Mouse (Mus musculus) kidney, postnatal 14 days (tissue): Measurements from ENCODE around the gene Stard7.
A peak's percentile ranks its signal among the peaks of the same experiment; 100 is the strongest.
"Not testable (repeated sequence)": the region's sequence is repeated elsewhere in the genome, so short reads cannot be mapped to it uniquely, and the experiment has no call there.

ENCODE experiments used
- DNase-seq: peaks from one replicate; pipeline ENCODE4 v3.0.0; 2022; ENCODE audit warnings: mixed read lengths

Gene Stard7

GRCm38 (mm10) chr2:127269491-127270299 lies at the start of gene Stard7:
TSS of gene Stard7 (plus strand) at chr2:127270218.
- DNase-seq: peak; percentile 98

- no peak for DNase-seq
Observed at GRCm38 (mm10) chr2:127225261-127225660, 44.8 kb upstream of the Stard7 start.

GRCm38 (mm10) chr2:127237897-127238610 lies 32.0 kb upstream of the Stard7 start:
- DNase-seq: no peak

GRCm38 (mm10) chr2:127240065-127240464 lies 30.0 kb upstream of the Stard7 start:
- peak; percentile 50 for DNase-seq

- DNase-seq: peak; percentile 99
Observed at GRCm38 (mm10) chr2:127247592-127248333, 22.3 kb upstream of the Stard7 start, which contains the start of the genes Ciao1 and Tmem127. TSS of gene Ciao1 (minus strand) at chr2:127247816. TSS of gene Tmem127 (plus strand) at chr2:127247908.

- DNase-seq: peak; percentile 55
Observed at GRCm38 (mm10) chr2:127248334-127249004, 21.5 kb upstream of the Stard7 start.

- DNase-seq: no peak
Observed at GRCm38 (mm10) chr2:127250291-127251008, 19.6 kb upstream of the Stard7 start.

- DNase-seq: peak; percentile 35
Observed at GRCm38 (mm10) chr2:127251457-127251856, 18.6 kb upstream of the Stard7 start.

GRCm38 (mm10) chr2:127251880-127252527 lies 18.0 kb upstream of the Stard7 start:
- DNase-seq: peak; percentile 43

GRCm38 (mm10) chr2:127252787-127253186 lies 17.2 kb upstream of the Stard7 start:
- DNase-seq: peak; percentile 41

GRCm38 (mm10) chr2:127254604-127255134 lies 15.3 kb upstream of the Stard7 start:
- DNase-seq: no peak

- no peak for DNase-seq
Observed at GRCm38 (mm10) chr2:127255294-127255693, 14.7 kb upstream of the Stard7 start.

GRCm38 (mm10) chr2:127259340-127259739 lies 10.7 kb upstream of the Stard7 start:
- DNase-seq: no peak

GRCm38 (mm10) chr2:127262480-127262879 lies 7.5 kb upstream of the Stard7 start:
- no peak for DNase-seq

- DNase-seq: peak; percentile 22
Observed at GRCm38 (mm10) chr2:127267854-127268253, 2.2 kb upstream of the Stard7 start.

- peak; percentile 93 for DNase-seq
Observed at GRCm38 (mm10) chr2:127270300-127271041, 453 bp downstream of the Stard7 start.

GRCm38 (mm10) chr2:127271042-127271515 lies 1.1 kb downstream of the Stard7 start:
- DNase-seq: peak; percentile 39

GRCm38 (mm10) chr2:127272049-127272448 lies 2.0 kb downstream of the Stard7 start:
- DNase-seq: not testable (repeated sequence)

- no peak for DNase-seq
Observed at GRCm38 (mm10) chr2:127272806-127273205, 2.8 kb downstream of the Stard7 start.

GRCm38 (mm10) chr2:127274590-127274989 lies 4.6 kb downstream of the Stard7 start:
- DNase-seq: no peak
